Mouse (Mus musculus): ENCODE measurements around the gene Hoxa4.

GRCm38 (mm10) chr6:52191860-52192550 lies 452 bp upstream of the Hoxa4 start:
- TF ChIP-seq ZC3H11A (IDR thresholded peaks at IDR 0.05; ENCODE audit: low read depth, low read length) (no peak), MAFK (IDR thresholded peaks at IDR 0.05; ENCODE audit: insufficient replicate concordance, low read length) (no peak), SMC3 (IDR thresholded peaks at IDR 0.05; ENCODE audit: low read depth, low read length) (no peak), EP300 (IDR thresholded peaks at IDR 0.05; ENCODE audit: low read length) (no peak), POLR2A (IDR thresholded peaks at IDR 0.05; ENCODE audit: low read depth, low read length) (no peak), TCF12 (IDR thresholded peaks at IDR 0.05; ENCODE audit: low read depth, low read length) (no peak), RCOR1 (conservative IDR thresholded peaks at IDR 0.05; ENCODE audit: low read depth, low read length) (no peak), MEF2A (IDR thresholded peaks at IDR 0.05; ENCODE audit: borderline replicate concordance, low read depth, low read length) (no peak)

Data from CH12.LX (cell line).